Mouse (Mus musculus): ENCODE results near the gene Frmd4a. TPM values are rescaled to one million over a fixed set of nuclear protein-coding genes. Genes with fewer than 3 reads are reported as not detected.

The Frmd4a gene
- 3.8 and 4.4 TPM in 2 replicates for polyA plus RNA-seq (2015; fragmentation: Nextera tagmentation; extraction: Ambion mirVana)

GRCm38 (mm10) chr2:4017528-4018288 lies at the start of gene Frmd4a:
TSS of gene Frmd4a (plus strand) at chr2:4017717.
- DNase-seq (ENCODE audit: low spot score) (no peak), ATAC-seq (ENCODE audit: low FRiP score, low TSS enrichment) (no peak)
- TF ChIP-seq EP300 (optimal IDR thresholded peaks at IDR 0.05) = no peak
- TF ChIP-seq CTCF (IDR thresholded peaks at IDR 0.05; ENCODE audit: low read depth) = no peak
- H3K27me3 ChIP-seq (ENCODE audit: control insufficient read depth, insufficient read depth, low read length) = no peaks in the 10 kb centered on the region
- no peak within 1 kb of the TSS for H3K4me3 ChIP-seq (ENCODE audit: low read depth, low read length)
- no peaks in the 10 kb centered on the region for H3K36me3 ChIP-seq (ENCODE audit: control insufficient read depth, insufficient read depth, low read length)
- H3K9me3 ChIP-seq (ENCODE audit: control insufficient read depth, low read length) = no peaks in the 10 kb centered on the region
- H3K4me2 ChIP-seq (replicated peaks; ENCODE audit: low read depth) = no peak within 1 kb of the TSS
- H3K4me1 ChIP-seq (replicated peaks; ENCODE audit: control insufficient read depth, insufficient read depth) = no peaks in the 10 kb centered on the region
- WGBS = 24% methylated on average over 8 of the region's 8 CpGs
- no peak within 1 kb of the TSS for H3K9ac ChIP-seq (ENCODE audit: low read length)
- no peak within 1 kb of the TSS for H3K27ac ChIP-seq (replicated peaks)

GRCm38 (mm10) chr2:3988876-3989275 lies 28.6 kb upstream of the Frmd4a start:
- WGBS = 86% methylated on average over 7 of the region's 7 CpGs
- ATAC-seq (ENCODE audit: low FRiP score, low TSS enrichment) (no peak), DNase-seq (ENCODE audit: low spot score) (no peak)
- Histone ChIP-seq H3K4me1 (replicated peaks; ENCODE audit: control insufficient read depth, insufficient read depth) (no peaks in the 10 kb centered on the region), H3K36me3 (ENCODE audit: control insufficient read depth, insufficient read depth, low read length) (no peaks in the 10 kb centered on the region), H3K9ac (ENCODE audit: low read length) (no peak overlapping the region), H3K27me3 (ENCODE audit: control insufficient read depth, insufficient read depth, low read length) (no peaks in the 10 kb centered on the region), H3K4me3 (ENCODE audit: low read depth, low read length) (no peak overlapping the region), H3K27ac (replicated peaks) (no peak overlapping the region), H3K4me2 (replicated peaks; ENCODE audit: low read depth) (no peak overlapping the region), H3K9me3 (ENCODE audit: control insufficient read depth, low read length) (no peaks in the 10 kb centered on the region)
- TF ChIP-seq CTCF (IDR thresholded peaks at IDR 0.05; ENCODE audit: low read depth) (no peak), EP300 (optimal IDR thresholded peaks at IDR 0.05) (no peak)

- TF ChIP-seq CTCF (IDR thresholded peaks at IDR 0.05; ENCODE audit: low read depth) (no peak), EP300 (optimal IDR thresholded peaks at IDR 0.05) (no peak)
- Histone ChIP-seq H3K9ac (ENCODE audit: low read length) (no peak overlapping the region), H3K4me2 (replicated peaks; ENCODE audit: low read depth) (no peak overlapping the region), H3K27ac (replicated peaks) (no peak overlapping the region), H3K27me3 (ENCODE audit: control insufficient read depth, insufficient read depth, low read length) (no peaks in the 10 kb centered on the region), H3K9me3 (ENCODE audit: control insufficient read depth, low read length) (no peaks in the 10 kb centered on the region), H3K4me3 (ENCODE audit: low read depth, low read length) (no peak overlapping the region), H3K36me3 (ENCODE audit: control insufficient read depth, insufficient read depth, low read length) (no peaks in the 10 kb centered on the region), H3K4me1 (replicated peaks; ENCODE audit: control insufficient read depth, insufficient read depth) (no peaks in the 10 kb centered on the region)
- WGBS = 62% methylated on average over 1 of the region's 1 CpGs
- DNase-seq (ENCODE audit: low spot score) = no peak
- ATAC-seq (ENCODE audit: low FRiP score, low TSS enrichment) = no peak
These were observed 27.1 kb upstream of the Frmd4a start for GRCm38 (mm10) chr2:3990431-3990830.

- no peak overlapping the region for H3K9ac ChIP-seq (ENCODE audit: low read length)
- H3K27ac ChIP-seq (replicated peaks) = no peak overlapping the region
- no peaks in the 10 kb centered on the region for H3K36me3 ChIP-seq (ENCODE audit: control insufficient read depth, insufficient read depth, low read length)
- TF ChIP-seq EP300 (optimal IDR thresholded peaks at IDR 0.05) = no peak
- no peak for TF ChIP-seq CTCF (IDR thresholded peaks at IDR 0.05; ENCODE audit: low read depth)
- 35% methylated on average over 11 of the region's 11 CpGs for WGBS
- H3K4me2 ChIP-seq (replicated peaks; ENCODE audit: low read depth) = no peak overlapping the region
- DNase-seq (ENCODE audit: low spot score) (no peak), ATAC-seq (ENCODE audit: low FRiP score, low TSS enrichment) (peak; percentile 59; the same call in 1 of the 2 replicates)
- H3K4me3 ChIP-seq (ENCODE audit: low read depth, low read length) = no peak overlapping the region
- no peaks in the 10 kb centered on the region for H3K4me1 ChIP-seq (replicated peaks; ENCODE audit: control insufficient read depth, insufficient read depth)
- no peaks in the 10 kb centered on the region for H3K9me3 ChIP-seq (ENCODE audit: control insufficient read depth, low read length)
- no peaks in the 10 kb centered on the region for H3K27me3 ChIP-seq (ENCODE audit: control insufficient read depth, insufficient read depth, low read length)
These were observed 937 bp downstream of the Frmd4a start for GRCm38 (mm10) chr2:4018431-4018876.

GRCm38 (mm10) chr2:4018909-4019308 lies 1.4 kb downstream of the Frmd4a start:
- ATAC-seq (ENCODE audit: low FRiP score, low TSS enrichment) (no peak), DNase-seq (ENCODE audit: low spot score) (no peak)
- H3K27ac ChIP-seq (replicated peaks) = no peak overlapping the region
- no peaks in the 10 kb centered on the region for H3K36me3 ChIP-seq (ENCODE audit: control insufficient read depth, insufficient read depth, low read length)
- WGBS = 60% methylated on average over 4 of the region's 4 CpGs
- no peak overlapping the region for H3K9ac ChIP-seq (ENCODE audit: low read length)
- no peaks in the 10 kb centered on the region for H3K27me3 ChIP-seq (ENCODE audit: control insufficient read depth, insufficient read depth, low read length)
- H3K9me3 ChIP-seq (ENCODE audit: control insufficient read depth, low read length) = no peaks in the 10 kb centered on the region
- TF ChIP-seq CTCF (IDR thresholded peaks at IDR 0.05; ENCODE audit: low read depth) (no peak), EP300 (optimal IDR thresholded peaks at IDR 0.05) (no peak)
- no peak overlapping the region for H3K4me3 ChIP-seq (ENCODE audit: low read depth, low read length)
- H3K4me2 ChIP-seq (replicated peaks; ENCODE audit: low read depth) = no peak overlapping the region
- H3K4me1 ChIP-seq (replicated peaks; ENCODE audit: control insufficient read depth, insufficient read depth) = no peaks in the 10 kb centered on the region

- no peak for ATAC-seq (ENCODE audit: low FRiP score, low TSS enrichment)
- H3K27ac ChIP-seq (replicated peaks) = no peak overlapping the region
- H3K4me1 ChIP-seq (replicated peaks; ENCODE audit: control insufficient read depth, insufficient read depth) = no peaks in the 10 kb centered on the region
- no peaks in the 10 kb centered on the region for H3K36me3 ChIP-seq (ENCODE audit: control insufficient read depth, insufficient read depth, low read length)
- TF ChIP-seq CTCF (IDR thresholded peaks at IDR 0.05; ENCODE audit: low read depth) (no peak), EP300 (optimal IDR thresholded peaks at IDR 0.05) (no peak)
- no peak for DNase-seq (ENCODE audit: low spot score)
- WGBS = 71% methylated on average over 7 of the region's 7 CpGs
- H3K27me3 ChIP-seq (ENCODE audit: control insufficient read depth, insufficient read depth, low read length) = no peaks in the 10 kb centered on the region
- H3K9ac ChIP-seq (ENCODE audit: low read length) = no peak overlapping the region
- no peaks in the 10 kb centered on the region for H3K9me3 ChIP-seq (ENCODE audit: control insufficient read depth, low read length)
- H3K4me2 ChIP-seq (replicated peaks; ENCODE audit: low read depth) = no peak overlapping the region
- H3K4me3 ChIP-seq (ENCODE audit: low read depth, low read length) = no peak overlapping the region
These were observed 7.4 kb downstream of the Frmd4a start for GRCm38 (mm10) chr2:4024927-4025326.

All from stomach, postnatal 0 days (tissue).